Mouse (Mus musculus) cortical plate, adult 2 months (tissue): Measurements from ENCODE around the gene Asb8.

ENCODE experiments used
- CTCF ChIP-seq: fragments of 200-500 bp; IDR thresholded peaks from 2 replicates; pipeline ENCODE4 v1.5.1; 2011; ENCODE audit warnings: mild to moderate bottlenecking, control low read depth, low read length; ENCODE audit not compliant: insufficient read depth; ENCODE audit errors: extremely low read depth
- POLR2A ChIP-seq: fragments of 200-500 bp; IDR thresholded peaks from 2 replicates; pipeline ENCODE4 v1.6.1; 2011; ENCODE audit warnings: mild to moderate bottlenecking, low read length, control low read depth; ENCODE audit not compliant: insufficient read depth; ENCODE audit errors: extremely low read depth

- TF ChIP-seq POLR2A (no peak), CTCF (no peak)
These were observed 33.3 kb downstream of the Asb8 start for GRCm38 (mm10) chr15:98131942-98132655.
